Mouse (Mus musculus) lung, embryonic 15.5 days (tissue): ENCODE results near the gene Tmem163. TPM values are rescaled to one million over a fixed set of nuclear protein-coding genes. Genes with fewer than 3 reads are reported as not detected.

ENCODE experiments used
- ATAC-seq: fragments of 200-750 bp; cut with Nextera tagmentation; 2 replicates; pipeline ENCODE4 v1.8.0; 2017; ENCODE audit warnings: moderate number of reproducible peaks, borderline replicate concordance; ENCODE audit not compliant: low FRiP score, low TSS enrichment; ENCODE audit errors: extremely low read depth
- H3K27ac ChIP-seq: fragments of 300-500 bp; sonication (generic); 2 replicates; pipeline ENCODE4 v1.5.1; 2015; ENCODE audit warnings: moderate library complexity, mild to moderate bottlenecking, inconsistent platforms
- H3K27me3 ChIP-seq: fragments of 300-500 bp; sonication (generic); 2 replicates; pipeline ENCODE4 v1.6.1; 2015; ENCODE audit warnings: inconsistent platforms
- H3K36me3 ChIP-seq: fragments of 300-500 bp; sonication (generic); 2 replicates; pipeline ENCODE4 v1.6.1; 2015; ENCODE audit warnings: inconsistent platforms
- H3K4me1 ChIP-seq: fragments of 300-500 bp; sonication (generic); 2 replicates; pipeline ENCODE4 v1.6.1; 2015; ENCODE audit warnings: inconsistent platforms
- H3K4me2 ChIP-seq: fragments of 300-500 bp; sonication (generic); 2 replicates; pipeline ENCODE4 v1.6.1; 2015; ENCODE audit warnings: inconsistent platforms, mild to moderate bottlenecking, moderate library complexity
- H3K4me3 ChIP-seq: fragments of 300-500 bp; sonication (generic); 2 replicates; pipeline ENCODE4 v1.5.1; 2015; ENCODE audit warnings: mild to moderate bottlenecking, inconsistent platforms
- H3K9ac ChIP-seq: fragments of 300-500 bp; sonication (generic); 2 replicates; pipeline ENCODE4 v1.6.1; 2015; ENCODE audit warnings: inconsistent platforms
- H3K9me3 ChIP-seq: fragments of 300-500 bp; sonication (generic); 2 replicates; pipeline ENCODE4 v1.6.1; 2016; ENCODE audit warnings: inconsistent platforms
- WGBS: fragments of 180-500 bp; shearing (Covaris S2); methylation state at CpG from one replicate; pipeline ENCODE4 v1.1.7; 2015; 5-methylcytosine and 5-hydroxymethylcytosine counted together
- polyA plus RNA-seq: library from polyadenylated mRNA; unstranded; fragments of >200 nt; fragmentation: Nextera tagmentation; extraction: Ambion mirVana; gene quantifications from 2 replicates; pipeline ENCODE4 v1.2.1, GENCODE M21; 2015

Gene Tmem163
- polyA plus RNA-seq, 1 experiment from 2014 or later, result 5.2 TPM

DNA sequence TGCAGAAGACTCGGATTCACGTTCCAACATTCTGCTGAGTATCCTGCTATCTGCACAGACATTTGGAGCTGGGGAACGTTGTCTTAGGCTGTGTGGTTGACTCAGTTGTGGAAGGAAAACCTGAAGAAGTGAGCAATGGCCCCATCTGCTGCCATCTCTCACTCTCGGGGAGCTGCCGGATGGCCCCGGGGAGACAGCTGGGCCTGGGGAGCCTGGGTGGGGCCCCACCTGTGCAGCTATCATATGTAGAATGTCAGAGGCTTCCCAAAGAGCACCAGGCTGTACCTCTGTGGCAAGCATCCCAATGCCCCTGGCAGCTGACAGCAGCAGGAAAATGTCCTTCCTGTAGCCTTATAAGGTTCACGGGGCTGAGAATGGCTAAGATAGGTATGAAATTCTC, 137.4 kb downstream of the Tmem163 start:
- no peak for ATAC-seq
- no peaks in the 10 kb centered on the region for H3K4me1 ChIP-seq
- no peak overlapping the region for H3K4me2 ChIP-seq
- no peak overlapping the region for H3K27ac ChIP-seq
- no peaks in the 10 kb centered on the region for H3K36me3 ChIP-seq
- H3K9ac ChIP-seq, result no peak overlapping the region
- no peak overlapping the region for H3K4me3 ChIP-seq
- no peaks in the 10 kb centered on the region for H3K27me3 ChIP-seq
- no peaks in the 10 kb centered on the region for H3K9me3 ChIP-seq
- 83% methylated on average over 7 of the region's 7 CpGs for WGBS

DNA sequence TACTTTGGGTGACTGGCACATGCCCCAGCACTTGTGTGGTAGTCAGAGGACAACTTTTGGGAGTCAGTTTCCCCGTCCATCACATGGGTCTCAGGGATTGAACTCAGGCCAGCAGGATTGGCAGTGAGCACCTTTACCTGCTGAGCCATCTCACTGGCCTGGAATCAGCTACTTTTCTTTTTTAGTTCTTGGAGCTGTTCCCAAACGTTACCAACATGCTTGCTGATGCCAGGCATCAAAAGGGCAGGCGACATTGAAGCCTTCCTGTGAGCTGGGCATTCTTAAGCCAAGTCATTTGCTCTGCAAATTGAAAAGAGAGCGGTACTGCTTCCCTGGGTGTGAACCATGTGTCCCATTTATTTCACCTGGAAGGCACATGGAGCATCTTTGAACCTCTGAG, 137.8 kb downstream of the Tmem163 start:
- WGBS, result 81% methylated on average over 4 of the region's 4 CpGs
- Histone ChIP-seq H3K36me3 (no peaks in the 10 kb centered on the region), H3K27ac (no peak overlapping the region), H3K9ac (no peak overlapping the region), H3K4me3 (no peak overlapping the region), H3K27me3 (no peaks in the 10 kb centered on the region), H3K9me3 (no peaks in the 10 kb centered on the region), H3K4me2 (no peak overlapping the region), H3K4me1 (no peaks in the 10 kb centered on the region)
- ATAC-seq, result no peak

GRCm38 (mm10) chr1:127537204-127538038, 141.9 kb downstream of the Tmem163 start:
- no peak overlapping the region for H3K4me3 ChIP-seq
- H3K9ac ChIP-seq, result no peak overlapping the region
- no peaks in the 10 kb centered on the region for H3K9me3 ChIP-seq
- ATAC-seq, result no peak
- 32% methylated on average over 17 of the region's 17 CpGs for WGBS
- H3K4me2 ChIP-seq, result peak overlapping the region; percentile 5; the same call in 1 of the 2 replicates
- H3K27ac ChIP-seq, result no peak overlapping the region
- H3K27me3 ChIP-seq, result no peaks in the 10 kb centered on the region
- H3K36me3 ChIP-seq, result no peaks in the 10 kb centered on the region
- no peaks in the 10 kb centered on the region for H3K4me1 ChIP-seq

GRCm38 (mm10) chr1:127536448-127536847, 142.9 kb downstream of the Tmem163 start:
- H3K4me1 ChIP-seq, result no peaks in the 10 kb centered on the region
- 53% methylated on average over 5 of the region's 5 CpGs for WGBS

GRCm38 (mm10) chr1:127531723-127532122, 147.6 kb downstream of the Tmem163 start:
- Histone ChIP-seq H3K9me3 (no peaks in the 10 kb centered on the region), H3K27ac (no peak overlapping the region), H3K4me2 (no peak overlapping the region), H3K4me1 (no peaks in the 10 kb centered on the region), H3K36me3 (no peaks in the 10 kb centered on the region), H3K9ac (no peak overlapping the region), H3K27me3 (no peaks in the 10 kb centered on the region), H3K4me3 (no peak overlapping the region)
- ATAC-seq, result no peak
- 70% methylated on average over 5 of the region's 5 CpGs for WGBS

More at GRCm38 (mm10) chr1:127536448-127536847, 142.9 kb downstream of the Tmem163 start:
- ATAC-seq, result no peak
- Histone ChIP-seq H3K36me3 (no peaks in the 10 kb centered on the region), H3K4me3 (no peak overlapping the region), H3K27ac (no peak overlapping the region), H3K4me2 (no peak overlapping the region), H3K9me3 (no peaks in the 10 kb centered on the region), H3K27me3 (no peaks in the 10 kb centered on the region), H3K9ac (no peak overlapping the region)

GRCm38 (mm10) chr1:127530849-127531580, 148.3 kb downstream of the Tmem163 start:
- Histone ChIP-seq H3K27me3 (no peaks in the 10 kb centered on the region), H3K9ac (no peak overlapping the region), H3K4me3 (no peak overlapping the region), H3K4me2 (no peak overlapping the region), H3K36me3 (no peaks in the 10 kb centered on the region), H3K27ac (no peak overlapping the region), H3K9me3 (no peaks in the 10 kb centered on the region), H3K4me1 (no peaks in the 10 kb centered on the region)
- ATAC-seq, result no peak
- WGBS, result 30% methylated on average over 14 of the region's 14 CpGs

DNA sequence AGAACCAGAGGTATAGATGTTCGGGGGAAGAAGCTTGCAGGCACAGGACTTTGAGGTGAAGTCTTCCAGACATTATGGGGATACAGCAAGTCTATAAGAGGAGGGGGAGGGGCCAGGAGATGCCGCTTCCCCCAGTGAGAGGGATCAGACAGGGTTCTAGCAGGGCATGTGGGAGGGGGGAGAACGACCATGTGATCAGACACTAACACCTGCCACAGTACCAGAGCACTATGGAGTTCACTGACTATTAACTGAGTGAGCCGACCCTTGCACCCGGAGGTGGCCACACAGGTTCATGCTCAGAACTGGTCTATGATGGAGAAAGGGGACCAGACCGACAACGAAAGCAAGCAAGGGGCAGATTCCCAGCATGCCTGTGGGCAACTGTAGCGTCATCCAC, 156.0 kb downstream of the Tmem163 start:
- H3K27me3 ChIP-seq, result no peaks in the 10 kb centered on the region
- H3K4me1 ChIP-seq, result no peaks in the 10 kb centered on the region
- H3K27ac ChIP-seq, result no peak overlapping the region
- no peaks in the 10 kb centered on the region for H3K36me3 ChIP-seq
- H3K9ac ChIP-seq, result no peak overlapping the region
- no peaks in the 10 kb centered on the region for H3K9me3 ChIP-seq
- 78% methylated on average over 8 of the region's 8 CpGs for WGBS
- H3K4me3 ChIP-seq, result no peak overlapping the region
- no peak overlapping the region for H3K4me2 ChIP-seq
- ATAC-seq, result no peak

DNA sequence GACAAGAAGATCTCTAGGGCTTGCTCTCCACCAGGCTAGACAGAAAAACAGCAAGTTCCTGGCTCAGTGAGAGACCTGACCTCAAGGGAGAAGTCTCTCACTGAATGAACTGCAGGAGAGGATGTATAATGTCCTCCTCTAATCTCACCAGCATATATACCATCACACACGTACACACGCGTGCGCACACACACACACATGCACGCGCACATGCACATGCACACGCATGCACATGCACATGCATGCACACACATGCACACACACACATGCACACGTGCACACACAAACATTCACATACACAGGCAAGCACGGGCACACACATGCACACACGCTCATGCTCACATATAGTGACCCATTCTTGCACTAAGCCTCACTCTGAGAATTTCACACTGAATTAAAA, 164.5 kb downstream of the Tmem163 start:
- no peaks in the 10 kb centered on the region for H3K36me3 ChIP-seq
- H3K27me3 ChIP-seq, result no peaks in the 10 kb centered on the region
- H3K4me1 ChIP-seq, result no peaks in the 10 kb centered on the region
- 97% methylated on average over 10 of the region's 10 CpGs for WGBS
- no peak overlapping the region for H3K9ac ChIP-seq
- H3K9me3 ChIP-seq, result no peaks in the 10 kb centered on the region
- no peak overlapping the region for H3K4me2 ChIP-seq
- H3K27ac ChIP-seq, result no peak overlapping the region
- no peak overlapping the region for H3K4me3 ChIP-seq
- no peak for ATAC-seq

- Histone ChIP-seq H3K4me2 (no peak overlapping the region), H3K4me3 (no peak overlapping the region), H3K27me3 (no peaks in the 10 kb centered on the region), H3K27ac (no peak overlapping the region), H3K36me3 (no peaks in the 10 kb centered on the region), H3K4me1 (no peaks in the 10 kb centered on the region), H3K9ac (no peak overlapping the region), H3K9me3 (no peaks in the 10 kb centered on the region)
- no peak for ATAC-seq
- 68% methylated on average over 3 of the region's 3 CpGs for whole genome bisulfite sequencing
Measured at GRCm38 (mm10) chr1:127514479-127514878, 164.9 kb downstream of the Tmem163 start.

DNA sequence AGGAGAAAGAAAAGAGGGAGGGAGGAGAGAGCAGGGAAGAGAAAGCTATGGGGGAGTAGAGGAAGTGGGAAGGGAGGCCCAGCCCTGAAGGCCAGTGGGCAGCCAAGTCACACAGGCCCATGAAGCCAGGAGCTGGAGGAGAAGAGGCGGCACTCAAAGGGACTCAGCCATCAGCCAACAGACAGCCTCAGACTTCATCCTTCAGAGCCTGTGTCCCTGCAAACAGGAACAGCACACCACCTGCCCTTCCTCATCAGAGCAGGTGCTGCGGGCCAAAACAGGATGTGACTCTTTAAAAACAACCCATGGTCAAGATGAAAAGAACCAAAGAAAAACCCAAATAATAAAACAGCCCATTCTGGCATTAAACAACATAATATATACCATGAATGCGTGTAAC, 165.7 kb downstream of the Tmem163 start:
- H3K36me3 ChIP-seq, result no peaks in the 10 kb centered on the region
- H3K9ac ChIP-seq, result no peak overlapping the region
- H3K27me3 ChIP-seq, result no peaks in the 10 kb centered on the region
- no peak for ATAC-seq
- no peaks in the 10 kb centered on the region for H3K4me1 ChIP-seq
- no peak overlapping the region for H3K27ac ChIP-seq
- H3K4me2 ChIP-seq, result no peak overlapping the region
- no peak overlapping the region for H3K4me3 ChIP-seq
- H3K9me3 ChIP-seq, result no peaks in the 10 kb centered on the region
- WGBS, result 77% methylated on average over 3 of the region's 3 CpGs

- no peak overlapping the region for H3K27ac ChIP-seq
- WGBS, result 86% methylated on average over 8 of the region's 8 CpGs
- no peaks in the 10 kb centered on the region for H3K4me1 ChIP-seq
- H3K9ac ChIP-seq, result no peak overlapping the region
- H3K36me3 ChIP-seq, result no peaks in the 10 kb centered on the region
- ATAC-seq, result no peak
- no peaks in the 10 kb centered on the region for H3K9me3 ChIP-seq
- no peak overlapping the region for H3K4me2 ChIP-seq
- H3K4me3 ChIP-seq, result no peak overlapping the region
- no peaks in the 10 kb centered on the region for H3K27me3 ChIP-seq
Measured at GRCm38 (mm10) chr1:127513140-127513539, 166.2 kb downstream of the Tmem163 start.

DNA sequence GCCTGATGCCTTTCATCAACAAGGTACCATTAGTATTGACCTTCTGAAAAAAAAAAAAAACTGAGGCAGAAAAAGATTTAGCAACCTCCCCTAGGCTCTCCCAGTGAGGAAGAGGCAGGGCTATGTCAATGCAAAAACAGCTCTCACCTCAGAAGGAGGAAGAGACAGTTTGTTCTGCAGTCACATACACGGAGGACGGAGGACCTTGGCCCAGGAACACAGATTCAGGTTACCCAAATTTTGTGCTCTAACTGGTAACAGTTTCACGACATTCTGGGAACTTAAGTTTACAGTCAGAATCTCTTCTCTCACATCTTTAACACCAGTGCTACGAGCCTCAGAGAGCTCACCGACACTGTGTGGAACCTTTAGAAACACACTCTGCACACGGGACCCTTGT, 166.6 kb downstream of the Tmem163 start:
- no peaks in the 10 kb centered on the region for H3K27me3 ChIP-seq
- H3K9ac ChIP-seq, result no peak overlapping the region
- ATAC-seq, result no peak
- H3K9me3 ChIP-seq, result no peaks in the 10 kb centered on the region
- no peak overlapping the region for H3K27ac ChIP-seq
- H3K4me2 ChIP-seq, result no peak overlapping the region
- WGBS, result 59% methylated on average over 6 of the region's 6 CpGs
- no peaks in the 10 kb centered on the region for H3K4me1 ChIP-seq
- no peaks in the 10 kb centered on the region for H3K36me3 ChIP-seq
- H3K4me3 ChIP-seq, result no peak overlapping the region
